Mouse (Mus musculus): Measurements from ENCODE around the gene Gm36864.

Gm36864 gene

DNA sequence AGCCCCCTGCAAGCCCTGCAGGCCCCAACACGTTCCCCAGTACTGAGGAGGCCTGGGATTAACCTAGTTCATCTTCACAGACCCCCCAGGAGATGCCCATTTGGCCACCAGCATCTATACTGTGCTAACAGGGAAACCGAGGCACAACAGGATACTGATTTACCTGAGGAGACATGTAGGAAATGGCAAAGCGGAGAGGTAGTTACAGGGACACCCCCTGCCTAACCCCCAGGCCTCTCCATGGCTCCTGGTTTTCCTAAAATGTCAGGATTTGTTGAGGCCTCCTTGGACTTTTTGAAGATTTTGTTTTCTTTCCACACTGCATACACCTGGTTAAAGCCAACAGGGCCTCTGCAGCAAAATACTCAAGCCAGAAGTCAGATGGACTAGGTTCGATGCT, 21.3 kb downstream of the Gm36864 start, which contains the start of gene Acp4:
Gene Acp4 (minus strand): TSS at position 101 of the 400 bp plus-strand sequence.
- no peak for DNase-seq (ENCODE audit: low read depth, low spot score)

DNA sequence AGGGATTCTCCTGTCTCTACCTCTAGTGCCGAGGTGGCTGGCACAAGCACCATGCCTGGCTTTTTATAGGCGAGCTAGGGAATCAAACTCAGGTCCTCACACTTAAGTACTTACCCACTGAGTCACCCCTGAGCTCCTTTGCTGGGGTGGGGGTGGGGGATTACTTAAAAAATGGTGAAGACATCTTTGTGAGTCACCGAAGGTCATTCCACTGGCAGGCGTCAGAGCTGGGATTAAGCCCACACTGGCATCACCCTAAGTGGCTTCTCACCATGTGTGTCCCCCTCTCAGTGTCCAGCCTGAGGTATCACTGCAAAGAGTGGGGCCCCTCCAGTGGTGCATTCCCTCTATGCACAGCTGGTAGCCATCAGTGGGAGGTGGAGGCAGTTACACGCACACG, 24.4 kb downstream of the Gm36864 start:
- no peak for DNase-seq (ENCODE audit: low read depth, low spot score)

DNA sequence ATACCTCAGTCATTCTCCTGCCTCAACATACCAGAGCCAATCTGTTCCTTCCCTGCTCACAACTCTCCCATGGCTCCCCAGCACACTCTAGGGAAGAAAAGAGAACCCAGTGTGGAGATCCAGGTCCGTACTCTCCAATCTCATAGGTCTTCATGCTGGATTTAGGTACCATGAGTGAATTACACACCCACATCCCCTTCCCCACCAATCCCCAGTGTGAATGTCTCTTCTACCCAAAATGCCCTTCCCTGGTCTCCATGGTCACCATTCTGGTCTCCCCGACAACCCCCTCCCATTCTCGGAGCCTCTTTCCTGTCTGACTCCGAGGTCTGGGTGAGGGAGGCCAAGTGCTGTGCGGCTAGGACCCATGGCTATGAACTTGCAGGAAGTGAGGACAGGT, 25.2 kb downstream of the Gm36864 start, which contains the start of gene Gm15517:
Gene Gm15517 (plus strand): TSS at position 301 of the 400 bp plus-strand sequence.
- no peak for DNase-seq (ENCODE audit: low read depth, low spot score)

- DNase-seq (ENCODE audit: low read depth, low spot score), result peak; percentile 86
Observed at GRCm38 (mm10) chr7:44262791-44263643, 27.0 kb downstream of the Gm36864 start.

- DNase-seq (ENCODE audit: low read depth, low spot score), result no peak
Observed at GRCm38 (mm10) chr7:44268117-44268516, 32.1 kb downstream of the Gm36864 start.

DNA sequence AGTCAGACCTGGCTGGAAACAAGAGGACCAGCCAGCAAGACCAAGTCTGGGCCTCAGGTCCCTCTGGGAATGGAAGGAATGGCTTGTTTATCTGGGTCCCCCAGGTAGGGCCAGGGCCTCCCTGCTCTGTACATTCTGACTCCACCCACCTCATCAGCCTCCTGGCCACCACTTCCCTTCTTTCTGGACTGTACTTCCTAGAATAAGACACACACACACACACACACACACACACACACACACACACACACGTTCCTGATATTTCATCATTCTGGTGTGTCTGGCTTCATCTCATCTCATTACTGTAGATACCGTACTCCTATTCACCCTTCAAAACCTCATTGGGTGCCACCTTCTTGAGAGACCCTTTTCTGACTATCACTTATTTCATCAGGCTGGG, 33.4 kb downstream of the Gm36864 start:
- DNase-seq (ENCODE audit: low read depth, low spot score), result no peak

GRCm38 (mm10) chr7:44271309-44271708, 35.3 kb downstream of the Gm36864 start:
- no peak for DNase-seq (ENCODE audit: low read depth, low spot score)

DNA sequence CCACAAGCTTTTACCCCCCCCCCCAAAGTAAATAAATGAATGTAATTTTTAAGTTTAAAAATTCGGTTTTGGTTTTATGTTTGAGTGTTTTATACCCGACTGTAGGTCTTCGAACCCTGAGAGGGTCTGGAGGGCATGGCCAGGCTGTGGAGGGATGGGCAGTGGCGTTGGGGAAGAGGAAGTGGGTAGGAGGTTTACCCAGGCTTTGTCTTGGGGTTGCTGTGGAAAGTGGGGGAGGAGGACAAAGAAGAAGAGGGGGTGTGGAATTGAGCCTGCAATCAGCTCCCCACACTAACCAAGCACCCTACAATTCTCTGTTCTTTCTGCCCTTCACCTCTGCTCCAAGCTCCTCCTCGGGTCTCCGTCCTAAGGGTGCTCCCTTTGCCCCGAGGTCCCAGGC, 36.6 kb downstream of the Gm36864 start:
- no peak for DNase-seq (ENCODE audit: low read depth, low spot score)

GRCm38 (mm10) chr7:44273446-44273845, 37.5 kb downstream of the Gm36864 start:
- no peak for DNase-seq (ENCODE audit: low read depth, low spot score)

GRCm38 (mm10) chr7:44274096-44274495, 38.1 kb downstream of the Gm36864 start:
- no peak for DNase-seq (ENCODE audit: low read depth, low spot score)

DNA sequence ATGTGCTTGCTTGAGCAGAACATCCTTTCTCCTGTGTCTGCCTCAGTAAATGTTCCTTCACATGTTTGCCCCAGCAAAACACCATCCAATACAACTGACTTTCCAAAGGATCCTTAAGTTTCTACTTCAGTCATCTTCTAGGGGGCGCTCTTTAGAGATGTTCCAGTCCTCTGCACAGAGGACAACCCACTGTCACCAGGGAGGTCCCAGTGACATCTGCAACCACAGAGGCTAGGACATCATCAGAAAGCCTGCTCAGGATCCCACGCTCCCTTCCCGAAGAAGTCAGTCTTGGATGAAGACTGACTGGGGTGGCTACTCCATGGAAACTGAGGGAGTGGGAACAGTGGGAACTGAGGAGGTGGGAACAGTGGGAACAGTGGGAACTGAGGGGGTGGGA, 39.6 kb downstream of the Gm36864 start:
- DNase-seq (ENCODE audit: low read depth, low spot score), result no peak

GRCm38 (mm10) chr7:44276461-44277249, 40.7 kb downstream of the Gm36864 start:
- DNase-seq (ENCODE audit: low read depth, low spot score), result no peak

- DNase-seq (ENCODE audit: low read depth, low spot score), result peak; percentile 22
Observed at GRCm38 (mm10) chr7:44277250-44277622, 41.3 kb downstream of the Gm36864 start.

DNA sequence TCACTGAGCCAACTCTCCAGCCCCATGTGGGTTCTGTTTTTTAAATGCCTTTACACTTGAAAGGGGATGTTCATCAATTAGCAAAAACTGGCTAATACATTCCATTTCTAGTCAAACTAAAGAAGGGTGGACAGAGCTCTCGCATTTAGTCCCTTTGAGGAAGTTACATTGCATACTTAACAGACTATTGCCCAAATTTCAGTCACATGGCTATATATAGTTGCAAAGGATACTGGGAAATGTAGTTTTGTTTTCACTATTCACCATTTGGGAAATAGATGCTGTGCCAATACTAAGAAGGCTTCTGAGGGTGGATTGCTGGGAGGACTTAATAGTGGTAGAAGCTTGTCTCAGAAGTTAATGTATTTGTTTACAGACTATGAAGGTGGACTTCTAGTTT, 45.0 kb downstream of the Gm36864 start:
- peak; percentile 31 for DNase-seq (ENCODE audit: low read depth, low spot score)

GRCm38 (mm10) chr7:44281586-44281985, 45.6 kb downstream of the Gm36864 start:
- peak; percentile 33 for DNase-seq (ENCODE audit: low read depth, low spot score)

GRCm38 (mm10) chr7:44287760-44288159, 51.8 kb downstream of the Gm36864 start:
- no peak for DNase-seq (ENCODE audit: low read depth, low spot score)

DNA sequence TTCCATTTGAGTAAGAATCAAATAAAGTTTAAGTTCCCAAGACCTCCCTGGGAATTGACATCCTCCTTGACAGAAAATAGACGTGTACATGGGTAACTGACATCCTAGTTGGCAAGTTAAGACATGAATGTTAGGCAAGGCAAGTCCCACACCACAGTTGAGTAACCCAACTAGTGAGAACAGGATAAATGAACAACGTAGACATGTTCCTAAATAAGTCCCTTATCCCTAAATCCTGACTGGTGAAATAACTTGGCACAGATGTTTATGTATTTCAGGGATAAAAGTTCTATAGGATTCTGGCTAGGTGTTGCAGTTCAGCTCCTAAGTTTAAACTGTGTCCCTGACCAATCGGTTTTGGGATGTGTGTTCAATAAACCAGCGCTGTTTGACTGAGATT, 55.0 kb downstream of the Gm36864 start:
- no peak for DNase-seq (ENCODE audit: low read depth, low spot score)

GRCm38 (mm10) chr7:44291418-44291817, 55.4 kb downstream of the Gm36864 start:
- DNase-seq (ENCODE audit: low read depth, low spot score), result no peak
